Mouse (Mus musculus) adrenal gland, postnatal 10 days (tissue): ENCODE data around the gene Nos1ap. TPM values are rescaled to one million over a fixed set of nuclear protein-coding genes. Genes with fewer than 3 reads are reported as not detected.

Source experiments
- DNase-seq: peaks from one replicate; pipeline ENCODE4 v3.0.0; 2021; ENCODE audit warnings: mixed read lengths
- total RNA-seq, 2 experiments: library from RNA; stranded (reverse); gene quantifications; 2 replicates each; pipeline ENCODE4 v1.2.3; 2021

Gene Nos1ap
- total RNA-seq, 2 experiments from 2014 or later, result 14.5 to 20.1 TPM

GRCm38 (mm10) chr1:170546297-170546696 is 43.4 kb downstream of the Nos1ap start:
- DNase-seq, result no peak

- no peak for DNase-seq
These were observed 44.4 kb downstream of the Nos1ap start for GRCm38 (mm10) chr1:170545286-170545685.

- no peak for DNase-seq
These were observed 50.2 kb downstream of the Nos1ap start for GRCm38 (mm10) chr1:170539507-170539906.

- DNase-seq, result no peak
These were observed 51.1 kb downstream of the Nos1ap start for GRCm38 (mm10) chr1:170538481-170539061.

GRCm38 (mm10) chr1:170536344-170536743 is 53.3 kb downstream of the Nos1ap start:
- DNase-seq, result no peak

- peak; percentile 56 for DNase-seq
These were observed 54.4 kb downstream of the Nos1ap start for GRCm38 (mm10) chr1:170535221-170535620.

GRCm38 (mm10) chr1:170531286-170531685 is 58.4 kb downstream of the Nos1ap start:
- no peak for DNase-seq

- no peak for DNase-seq
These were observed 59.2 kb downstream of the Nos1ap start for GRCm38 (mm10) chr1:170530456-170530855.

GRCm38 (mm10) chr1:170522891-170523290 is 66.8 kb downstream of the Nos1ap start:
- DNase-seq, result no peak

- DNase-seq, result peak; percentile 40
These were observed 68.0 kb downstream of the Nos1ap start for GRCm38 (mm10) chr1:170521520-170522205.

GRCm38 (mm10) chr1:170520206-170520605 is 69.5 kb downstream of the Nos1ap start:
- no peak for DNase-seq

- DNase-seq, result no peak
These were observed 70.0 kb downstream of the Nos1ap start for GRCm38 (mm10) chr1:170519631-170520030.

GRCm38 (mm10) chr1:170516182-170516581 is 73.5 kb downstream of the Nos1ap start:
- DNase-seq, result peak; percentile 79

GRCm38 (mm10) chr1:170515455-170515854 is 74.2 kb downstream of the Nos1ap start:
- no peak for DNase-seq

- DNase-seq, result no peak
These were observed 75.4 kb downstream of the Nos1ap start for GRCm38 (mm10) chr1:170514226-170514625.

- no peak for DNase-seq
These were observed 77.1 kb downstream of the Nos1ap start for GRCm38 (mm10) chr1:170512429-170513097.

- DNase-seq, result no peak
These were observed 78.9 kb downstream of the Nos1ap start for GRCm38 (mm10) chr1:170510595-170511240.

- DNase-seq, result no peak
These were observed 83.4 kb downstream of the Nos1ap start for GRCm38 (mm10) chr1:170506309-170506708.

GRCm38 (mm10) chr1:170505107-170505506 is 84.6 kb downstream of the Nos1ap start:
- DNase-seq, result no peak

GRCm38 (mm10) chr1:170504378-170504777 is 85.3 kb downstream of the Nos1ap start:
- DNase-seq, result no peak

- no peak for DNase-seq
These were observed 86.4 kb downstream of the Nos1ap start for GRCm38 (mm10) chr1:170503277-170503739.

- DNase-seq, result no peak
These were observed 87.0 kb downstream of the Nos1ap start for GRCm38 (mm10) chr1:170502491-170503276.
